Mouse (Mus musculus) ES-E14 (cell line): ENCODE measurements around the gene Camsap2. TPM values are rescaled to one million over a fixed set of nuclear protein-coding genes. Genes with fewer than 3 reads are reported as not detected.

Experiments
- DNase-seq: peaks from one replicate; pipeline ENCODE4 v3.0.0-alpha.2; 2013; ENCODE audit warnings: low read depth, low spot score
- H3K27ac ChIP-seq: 2 replicates; pipeline ENCODE4 v1.5.1; 2012; ENCODE audit warnings: low read depth, mild to moderate bottlenecking, low read length, moderate library complexity, mixed read lengths; ENCODE audit not compliant: poor library complexity, insufficient read depth, severe bottlenecking
- H3K36me3 ChIP-seq: 2 replicates; pipeline ENCODE4 v1.6.1; 2012; ENCODE audit warnings: mild to moderate bottlenecking, low read length, moderate library complexity, mixed read lengths; ENCODE audit not compliant: control insufficient read depth, poor library complexity, insufficient read depth, severe bottlenecking
- H3K4me1 ChIP-seq, 2 experiments: fragments of 150-350 bp in 1 of 2; sonication (generic) in 1 of 2; 2 replicates each; pipeline ENCODE4 v1.6.1; 2012; ENCODE audit warnings: low read length in 2 of 2, mild to moderate bottlenecking in 1 of 2, mixed read lengths in 1 of 2; ENCODE audit not compliant: control insufficient read depth in 2 of 2, insufficient read depth in 2 of 2, poor library complexity in 1 of 2
- H3K4me3 ChIP-seq, 2 experiments: fragments of 150-350 bp in 1 of 2; sonication (generic) in 1 of 2; 2 replicates each; pipeline ENCODE4 v1.5.1; 2012; ENCODE audit warnings: low read length in 2 of 2, low read depth in 1 of 2, mild to moderate bottlenecking in 1 of 2, mixed read lengths in 1 of 2; ENCODE audit not compliant: insufficient read depth in 1 of 2, poor library complexity in 1 of 2, severe bottlenecking in 1 of 2
- H3K9ac ChIP-seq: 2 replicates; pipeline ENCODE4 v1.6.1; 2012; ENCODE audit warnings: low read depth, mild to moderate bottlenecking, low read length, mixed read lengths; ENCODE audit not compliant: poor library complexity, insufficient read depth, severe bottlenecking
- H3K9me3 ChIP-seq: fragments of 150-350 bp; sonication (generic); 2 replicates; pipeline ENCODE4 v1.6.1; 2012; ENCODE audit warnings: low read depth, mild to moderate bottlenecking, low read length; ENCODE audit not compliant: control insufficient read depth, insufficient read depth
- CHD2 ChIP-seq: IDR thresholded peaks from 2 replicates; pipeline ENCODE4 v1.6.1; 2014; ENCODE audit warnings: mild to moderate bottlenecking, low read depth, low read length, inconsistent platforms
- HCFC1 ChIP-seq: IDR thresholded peaks from 2 replicates; pipeline ENCODE4 v1.6.1; 2012; ENCODE audit warnings: low read length, inconsistent platforms, borderline replicate concordance; ENCODE audit not compliant: insufficient read depth
- MAFK ChIP-seq: IDR thresholded peaks from 2 replicates; pipeline ENCODE4 v1.6.1; 2014; ENCODE audit warnings: mild to moderate bottlenecking, low read depth, low read length, inconsistent platforms; ENCODE audit not compliant: insufficient read depth
- ZC3H11A ChIP-seq: IDR thresholded peaks from 2 replicates; pipeline ENCODE4 v1.6.1; 2012; ENCODE audit warnings: low read depth, mild to moderate bottlenecking, inconsistent platforms, low read length, borderline replicate concordance
- ZNF384 ChIP-seq: IDR thresholded peaks from 2 replicates; pipeline ENCODE4 v1.6.1; 2012; ENCODE audit warnings: low read depth, low read length, inconsistent platforms
- in situ Hi-C, 2 experiments: fragments of 600-800 bp; cut with MboI; formaldehyde crosslinking; loops; one replicate each; pipeline ENCODE4 v1.15.1; 2025; ENCODE audit warnings: low sequenced_read_pairs in 2 of 2, inconsistent platforms in 1 of 2; ENCODE audit not compliant: unreplicated experiment in 2 of 2
- total RNA-seq: library from RNA; depleted of rRNA; stranded (reverse); fragments of 300-350 nt; gene quantifications from 2 replicates; pipeline ENCODE4 v1.2.3, GENCODE M21; 2012

Camsap2 gene
- total RNA-seq, 1 experiment = 20.3 TPM

DNA sequence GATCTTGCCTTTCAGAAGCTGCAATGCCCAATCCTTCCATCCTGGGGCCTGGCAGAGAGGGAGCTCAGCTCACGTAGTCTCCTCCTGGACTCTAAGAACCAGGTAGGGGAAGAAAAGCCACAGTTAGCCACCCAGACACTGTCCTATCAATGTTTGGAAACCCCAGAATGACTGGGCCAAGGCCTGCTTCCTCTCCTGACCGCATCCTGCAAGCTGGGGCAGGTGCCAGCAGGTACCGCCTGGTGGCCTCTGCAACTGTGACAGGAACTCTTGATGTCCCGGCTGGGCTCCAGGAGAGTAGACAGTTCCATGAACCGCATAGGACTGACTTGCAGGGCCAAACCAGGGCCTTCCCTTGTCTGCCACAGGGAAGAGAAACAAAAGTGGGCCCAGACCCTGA, 98.5 kb downstream of the Camsap2 start:
- Histone ChIP-seq H3K4me3 (no peak overlapping the region), H3K27ac (no peak overlapping the region), H3K9ac (no peak overlapping the region), H3K36me3 (no peaks in the 10 kb centered on the region), H3K9me3 (no peaks in the 10 kb centered on the region), H3K4me1 (no peaks in the 10 kb centered on the region)
- no peak for DNase-seq
- TF ChIP-seq CHD2 = no peak
- no peak for TF ChIP-seq ZC3H11A
- no peak for TF ChIP-seq ZNF384
- no peak for TF ChIP-seq HCFC1
- TF ChIP-seq MAFK = no peak
- in situ Hi-C loops = no loop called here

DNA sequence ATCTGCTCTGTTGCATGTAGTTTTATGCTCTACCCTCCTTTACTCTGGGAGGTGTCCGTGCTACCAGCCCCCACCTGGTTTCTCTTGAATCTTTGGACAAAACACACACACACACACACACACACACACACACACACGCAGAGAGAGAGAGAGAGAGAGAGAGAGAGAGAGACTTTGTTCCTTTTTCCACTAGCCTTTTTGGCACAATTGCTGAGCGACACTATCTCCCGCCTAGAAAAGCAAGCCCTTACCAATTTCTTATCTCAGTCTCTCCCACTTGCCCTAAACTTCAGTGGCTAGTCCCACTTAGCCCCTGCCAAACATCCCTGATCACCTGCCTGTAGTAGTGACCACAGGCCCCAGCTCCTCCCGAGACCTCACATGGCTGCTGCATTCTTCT, 101.4 kb downstream of the Camsap2 start:
- no peak for DNase-seq
- in situ Hi-C loops = no loop called here

GRCm38 (mm10) chr1:136241801-136242200, 104.1 kb downstream of the Camsap2 start:
- no peak overlapping the region for H3K9ac ChIP-seq
- no peak for DNase-seq
- no peak for TF ChIP-seq ZC3H11A
- TF ChIP-seq CHD2 = no peak
- no peak for TF ChIP-seq ZNF384
- no peak for TF ChIP-seq MAFK
- TF ChIP-seq HCFC1 = no peak
- in situ Hi-C loops = no loop called here
- H3K27ac ChIP-seq = no peak overlapping the region
- no peaks in the 10 kb centered on the region for H3K36me3 ChIP-seq
- H3K4me1 ChIP-seq = no peaks in the 10 kb centered on the region
- H3K4me3 ChIP-seq = no peak overlapping the region
- no peaks in the 10 kb centered on the region for H3K9me3 ChIP-seq

More for the DNA sequence above, 101.4 kb downstream of the Camsap2 start:
- H3K9ac ChIP-seq = no peak overlapping the region
- no peak for TF ChIP-seq ZNF384
- TF ChIP-seq HCFC1 = no peak
- TF ChIP-seq ZC3H11A = no peak
- no peak for TF ChIP-seq CHD2
- TF ChIP-seq MAFK = no peak
- H3K9me3 ChIP-seq = no peaks in the 10 kb centered on the region
- H3K4me1 ChIP-seq = no peaks in the 10 kb centered on the region
- H3K27ac ChIP-seq = no peak overlapping the region
- H3K4me3 ChIP-seq = no peak overlapping the region
- no peaks in the 10 kb centered on the region for H3K36me3 ChIP-seq

DNA sequence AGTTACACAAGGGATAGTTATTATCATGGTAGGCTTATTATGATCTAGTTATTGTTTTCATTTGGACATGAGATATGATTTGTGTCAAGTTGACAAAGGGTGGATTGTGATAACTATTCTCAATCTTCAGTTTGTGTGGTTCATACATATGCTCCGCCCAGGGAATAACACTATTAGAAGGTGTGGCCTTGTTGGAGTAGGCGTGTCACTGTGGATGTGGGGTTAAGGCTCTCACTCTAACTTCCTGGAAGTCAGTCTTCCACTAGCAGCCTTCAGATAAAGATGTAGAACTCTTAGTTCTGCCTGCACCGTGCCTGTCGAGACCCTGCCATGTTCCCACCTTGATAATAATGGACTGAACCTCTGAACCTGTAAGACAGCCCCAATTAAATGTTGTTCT, 107.4 kb downstream of the Camsap2 start:
- H3K4me1 ChIP-seq = 0 out of 4 replicates have a peak, but pooled peaks cover 0 to 2% of the 10 kb centered on the region in 2 experiments
- in situ Hi-C loops = no loop called here
- H3K27ac ChIP-seq = no peak overlapping the region

DNA sequence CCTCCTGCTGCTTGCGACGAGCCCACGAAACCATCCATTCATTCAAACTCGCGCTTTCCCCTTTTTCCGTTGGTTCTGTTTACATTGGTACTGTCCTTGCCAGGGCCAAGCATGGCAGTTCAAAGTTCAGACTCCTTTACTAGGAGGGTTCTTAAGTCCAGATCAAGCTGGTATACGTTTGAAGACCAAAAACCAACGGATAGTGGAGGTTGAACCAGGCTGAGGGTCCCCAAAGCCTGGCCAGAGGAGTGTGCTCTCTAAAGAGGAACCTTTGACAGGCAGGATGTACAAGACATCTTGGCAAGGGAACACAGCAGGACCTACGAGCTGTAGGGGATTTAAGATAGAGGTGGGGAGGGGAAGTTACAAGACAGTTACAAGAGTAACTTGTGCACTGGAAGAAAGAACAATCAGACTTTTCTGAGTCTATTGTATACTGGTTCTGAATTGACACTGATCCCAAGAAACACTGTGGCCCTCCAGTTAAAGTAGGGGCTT, 111.3 kb downstream of the Camsap2 start:
- in situ Hi-C loops = no loop called here
- H3K27ac ChIP-seq = no peak overlapping the region
- DNase-seq = no peak
- TF ChIP-seq HCFC1 = no peak
- TF ChIP-seq MAFK = no peak
- no peak for TF ChIP-seq ZC3H11A
- no peak for TF ChIP-seq CHD2
- no peak for TF ChIP-seq ZNF384
- no peaks in the 10 kb centered on the region for H3K36me3 ChIP-seq
- H3K9ac ChIP-seq = peak overlapping the region; percentile 86
- no peaks in the 10 kb centered on the region for H3K9me3 ChIP-seq
- H3K4me1 ChIP-seq = peaks cover 7 to 18% of the 10 kb centered on the region in 2 experiments; a peak in 3 of 4 replicates
- peak overlapping the region; percentile 63 to 78 for H3K4me3 ChIP-seq

More for the DNA sequence above, 107.4 kb downstream of the Camsap2 start:
- TF ChIP-seq CHD2 = no peak
- Histone ChIP-seq H3K9me3 (no peaks in the 10 kb centered on the region), H3K9ac (no peak overlapping the region), H3K36me3 (no peaks in the 10 kb centered on the region), H3K4me3 (no peak overlapping the region)
- DNase-seq = no peak
